Mouse (Mus musculus): Measurements from ENCODE around the gene Glod5. TPM values are rescaled to one million over a fixed set of nuclear protein-coding genes. Genes with fewer than 3 reads are reported as not detected.
"Not testable (repeated sequence)": the region's sequence is repeated elsewhere in the genome, so short reads cannot be mapped to it uniquely, and the experiment has no call there.

Gene Glod5
- total RNA-seq (2021), result not detected
- long read RNA-seq, experiment 1, result 0 reads
- long read RNA-seq, experiment 2, result 0 reads

- DNase-seq, result no peak
Measured at GRCm38 (mm10) chrX:8018286-8018685, at the start of gene Glod5. Glod5 (minus strand) TSS chrX:8018492.

GRCm38 (mm10) chrX:8051044-8051781, 32.9 kb upstream of the Glod5 start:
- DNase-seq, result not testable (repeated sequence)

- DNase-seq, result no peak
Measured at GRCm38 (mm10) chrX:8033009-8033408, 14.7 kb upstream of the Glod5 start.

- DNase-seq, result no peak
Measured at GRCm38 (mm10) chrX:8026811-8027210, 8.5 kb upstream of the Glod5 start.

- no peak for DNase-seq
Measured at GRCm38 (mm10) chrX:8024795-8025194, 6.5 kb upstream of the Glod5 start.

GRCm38 (mm10) chrX:8020111-8020778, 2.0 kb upstream of the Glod5 start:
- no peak for DNase-seq

GRCm38 (mm10) chrX:8017142-8017541, 1.1 kb downstream of the Glod5 start:
- DNase-seq, result no peak

- DNase-seq, result not testable (repeated sequence)
Measured at GRCm38 (mm10) chrX:8015675-8016074, 2.6 kb downstream of the Glod5 start.

- no peak for DNase-seq
Measured at GRCm38 (mm10) chrX:8013569-8014314, 4.5 kb downstream of the Glod5 start.

GRCm38 (mm10) chrX:8013157-8013556, 5.1 kb downstream of the Glod5 start:
- no peak for DNase-seq

- DNase-seq, result not testable (repeated sequence)
Measured at GRCm38 (mm10) chrX:8009356-8009755, 8.9 kb downstream of the Glod5 start.

- DNase-seq, result no peak
Measured at GRCm38 (mm10) chrX:8008543-8008942, 9.7 kb downstream of the Glod5 start.

GRCm38 (mm10) chrX:8002971-8003370, 15.3 kb downstream of the Glod5 start:
- DNase-seq, result no peak

- DNase-seq, result no peak
Measured at GRCm38 (mm10) chrX:8002001-8002400, 16.3 kb downstream of the Glod5 start.

- no peak for DNase-seq
Measured at GRCm38 (mm10) chrX:8000546-8001192, 17.6 kb downstream of the Glod5 start.

GRCm38 (mm10) chrX:7993068-7993735, 25.1 kb downstream of the Glod5 start:
- no peak for DNase-seq

- DNase-seq, result no peak
Measured at GRCm38 (mm10) chrX:7992379-7993067, 25.8 kb downstream of the Glod5 start.

- DNase-seq, result no peak
Measured at GRCm38 (mm10) chrX:7981368-7981767, 36.9 kb downstream of the Glod5 start.

GRCm38 (mm10) chrX:7977892-7978291, 40.4 kb downstream of the Glod5 start, which contains the start of gene Gata1:
Gata1 (minus strand) TSS chrX:7978071.
- DNase-seq, result no peak

GRCm38 (mm10) chrX:7971292-7971691, 47.0 kb downstream of the Glod5 start:
- no peak for DNase-seq

- no peak for DNase-seq
Measured at GRCm38 (mm10) chrX:7968899-7969298, 49.4 kb downstream of the Glod5 start.
